Mouse (Mus musculus): ENCODE data around the gene Il12b.
A peak's percentile ranks its signal among the peaks of the same experiment; 100 is the strongest.
"Not testable (repeated sequence)": the region's sequence is repeated elsewhere in the genome, so short reads cannot be mapped to it uniquely, and the experiment has no call there.

Il12b gene

DNA sequence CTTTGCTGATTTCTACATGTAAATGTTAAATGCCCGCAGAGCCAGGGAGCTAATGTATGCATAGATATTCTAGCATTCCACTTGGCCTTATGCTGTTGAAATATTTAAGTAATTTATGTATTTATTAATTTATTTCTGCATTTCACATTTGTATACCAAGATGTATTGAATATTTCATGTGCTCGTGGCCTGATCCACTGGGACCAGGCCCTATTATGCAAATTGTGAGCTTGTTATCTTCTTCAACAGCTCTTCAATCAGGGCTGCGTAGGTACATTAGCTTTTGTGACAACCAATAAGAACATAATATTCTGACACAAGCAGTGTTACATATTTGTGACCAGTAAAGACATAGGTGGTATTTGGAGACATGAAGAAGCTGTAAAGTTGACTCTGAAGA lies 13.5 kb downstream of the Il12b start:
- no peak for DNase-seq

- no peak for DNase-seq
These were observed 14.7 kb downstream of the Il12b start for GRCm38 (mm10) chr11:44414605-44415004.

DNA sequence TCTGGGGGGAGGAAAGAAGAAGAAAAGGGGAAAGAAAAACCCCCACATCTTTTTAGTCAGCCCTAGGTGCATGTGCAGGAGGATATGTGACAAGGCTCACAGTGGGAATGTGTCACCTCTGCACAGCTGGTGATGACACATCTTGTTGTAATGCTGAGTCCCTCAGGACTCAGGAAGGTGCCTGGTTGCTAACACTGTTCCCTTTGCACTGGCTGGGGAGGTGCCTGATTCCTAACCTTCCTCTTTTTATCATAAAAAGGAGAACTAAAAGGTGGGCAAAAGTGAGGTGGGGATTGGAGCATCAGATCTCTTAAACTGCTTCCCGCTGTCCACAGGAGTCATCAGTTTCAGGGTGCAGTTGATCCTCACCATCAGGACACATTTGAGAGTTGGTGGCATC lies 17.5 kb downstream of the Il12b start:
- DNase-seq = no peak

- no peak for DNase-seq
These were observed 22.7 kb downstream of the Il12b start for GRCm38 (mm10) chr11:44422337-44423111.

DNA sequence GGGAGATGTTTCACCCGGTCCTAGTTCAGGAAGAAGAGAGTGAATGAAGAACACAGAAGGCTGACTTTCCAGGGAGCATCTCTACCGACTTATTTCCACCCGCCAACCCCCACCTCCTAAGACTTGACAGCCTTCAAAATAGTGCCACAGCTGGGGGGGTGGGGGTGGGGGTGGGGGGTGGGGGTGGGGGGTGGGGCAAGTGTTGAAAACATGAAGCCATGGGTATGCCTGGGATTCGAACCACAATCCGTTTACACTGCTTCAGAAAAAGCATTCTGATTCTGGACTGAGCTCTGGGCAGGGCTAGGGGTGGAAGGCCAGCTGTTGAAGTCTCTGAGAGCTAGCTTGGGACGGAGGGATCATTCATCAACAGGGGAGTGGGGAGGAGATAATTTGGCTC lies 23.4 kb downstream of the Il12b start:
- no peak for DNase-seq

GRCm38 (mm10) chr11:44423955-44424354 lies 24.1 kb downstream of the Il12b start:
- DNase-seq = no peak

GRCm38 (mm10) chr11:44425006-44425405 lies 25.1 kb downstream of the Il12b start:
- DNase-seq = no peak

DNA sequence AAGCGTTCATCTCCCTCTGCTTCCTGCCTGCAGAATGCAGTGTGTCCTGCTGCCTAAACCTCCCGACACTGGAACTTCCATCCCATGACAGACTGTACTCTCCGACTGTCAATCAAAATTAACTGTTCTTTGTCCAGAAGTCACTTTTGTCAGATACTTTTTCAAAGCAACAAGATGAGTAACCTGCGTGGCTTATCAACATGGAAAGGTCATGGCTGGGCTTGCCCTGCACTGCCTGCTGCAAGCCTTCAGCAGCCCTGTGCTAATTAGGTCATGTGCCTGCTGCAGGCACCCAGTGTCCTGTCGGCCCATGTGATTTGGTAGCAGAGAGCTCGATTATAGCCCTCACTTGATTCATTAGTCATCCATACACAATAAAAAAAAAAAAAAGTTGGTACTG lies 25.8 kb downstream of the Il12b start:
- no peak for DNase-seq

DNA sequence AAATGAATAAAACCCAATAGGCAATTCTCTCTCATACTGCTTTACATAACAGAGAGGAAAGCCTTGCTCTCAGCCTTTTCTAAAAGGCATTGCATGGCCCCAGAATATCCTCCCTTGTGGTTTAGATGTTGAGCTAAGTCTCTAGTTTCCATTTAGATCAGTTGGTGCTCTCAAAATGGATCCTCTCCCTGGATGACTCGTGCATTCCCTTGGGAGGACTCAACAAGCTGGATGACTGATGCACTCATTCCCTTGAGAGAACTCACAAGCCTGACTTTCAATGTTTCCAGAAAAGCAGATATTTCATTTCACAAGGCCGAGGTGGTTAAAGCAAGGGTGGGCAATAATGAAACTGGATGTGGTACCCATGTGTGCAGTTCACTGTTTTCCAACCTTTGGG lies 28.1 kb downstream of the Il12b start:
- no peak for DNase-seq

- no peak for DNase-seq
These were observed 30.2 kb downstream of the Il12b start for GRCm38 (mm10) chr11:44430036-44430435.

DNA sequence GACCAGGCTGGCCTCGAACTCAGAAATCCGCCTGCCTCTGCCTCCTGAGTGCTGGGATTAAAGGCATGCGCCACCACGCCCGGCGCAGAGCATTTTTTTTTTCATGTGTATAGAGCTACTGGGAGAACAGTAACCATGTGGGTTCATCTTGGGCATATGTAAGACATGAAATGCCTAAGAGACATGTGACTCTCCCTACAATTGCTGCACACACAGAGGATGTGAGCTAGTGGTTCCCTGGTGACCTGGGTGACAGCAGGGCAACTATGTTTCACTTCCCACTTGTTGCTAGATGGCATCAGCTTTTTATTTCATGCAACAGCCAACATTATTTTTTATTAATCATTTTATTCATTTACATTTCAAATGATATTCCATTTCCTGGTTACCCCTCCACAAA lies 37.9 kb downstream of the Il12b start:
- DNase-seq = no peak

GRCm38 (mm10) chr11:44451046-44451445 lies 51.2 kb downstream of the Il12b start:
- no peak for DNase-seq

DNA sequence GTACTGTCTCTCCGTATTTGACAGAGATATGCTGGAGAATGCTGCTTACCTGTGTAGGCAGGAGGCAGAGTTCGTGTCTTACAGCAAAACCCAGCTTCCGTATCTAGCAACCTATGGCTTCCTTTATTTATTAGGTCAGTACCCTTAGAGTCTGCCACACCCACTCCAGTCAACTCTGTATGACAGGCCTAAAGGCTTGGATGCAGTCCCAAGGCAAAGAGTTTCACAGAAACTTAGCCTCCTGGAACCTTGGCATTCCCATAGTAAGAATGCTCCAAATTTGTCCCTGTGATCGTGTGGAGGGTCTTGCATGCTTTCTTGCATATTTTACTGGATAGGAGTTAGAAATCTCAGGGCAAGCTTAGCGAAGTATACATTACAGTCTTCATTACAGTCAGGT lies 52.2 kb downstream of the Il12b start:
- DNase-seq = not testable (repeated sequence)

- DNase-seq = peak; percentile 67
These were observed 53.6 kb downstream of the Il12b start for GRCm38 (mm10) chr11:44453423-44453822.

DNA sequence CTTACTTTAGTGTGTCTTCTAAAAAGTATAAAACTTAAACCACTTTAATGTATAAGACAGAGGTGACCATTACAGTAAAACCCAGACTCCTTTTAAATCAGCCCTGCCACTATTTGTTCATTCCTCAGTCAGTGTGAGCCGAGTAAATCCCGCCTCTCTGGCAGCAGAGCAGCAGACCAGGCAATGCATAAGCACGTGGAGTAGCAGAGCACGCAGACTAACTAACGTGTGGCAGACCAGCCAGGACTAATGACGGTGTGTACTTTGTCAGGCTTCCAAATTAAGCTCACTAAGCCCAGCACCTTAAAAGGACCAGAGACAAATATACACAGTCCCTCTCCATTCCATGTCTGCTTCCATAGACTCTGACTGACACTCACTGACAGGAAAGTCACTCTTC lies 61.6 kb downstream of the Il12b start:
- DNase-seq = no peak
